Comparison of ENCODE assay signal across 22 mouse cellular contexts in genomic region chr2:169814351-169814750, GRCm38 (mm10).
A peak's percentile ranks its signal among the peaks of the same experiment; 100 is the strongest.
DNase-seq lines count a peak whose midpoint lies in the region; ATAC-seq lines count a peak whose summit lies in the region.
"Had no signal": no experiment of that assay in that cellular context is flagged by ENCODE, and none has a peak within 500 bp of the region (broad histone marks: within the 10 kb centered on the region; RNA-seq: fewer than 3 reads in every experiment).

No protein-coding gene starts in this region.

- DNase-seq in forebrain, embryonic 10.5 days (ENCODE audit: extremely low spot score, low spot score): no peak
- no peak for DNase-seq in forebrain, embryonic 11.5 days (ENCODE audit: low spot score)
- no peak for DNase-seq in neural tube, embryonic 10.5 days (ENCODE audit: extremely low spot score, low spot score)
- DNase-seq in ovary, postnatal 14 days (ENCODE audit: low spot score): no peak
- DNase-seq in adrenal gland, postnatal 25 days: no peak
- DNase-seq: cerebellum, adult 18-20 months; gastrocnemius, postnatal 14 days; heart, adult 11 months; heart, postnatal 10 days; kidney, adult 9 months; lung, embryonic 14.5 days; right cerebral cortex, adult 18-20 months had no signal

- no peak overlapping the region for H3K4me2 ChIP-seq in forebrain, embryonic 11.5 days (ENCODE audit: low read depth, low read length, severe bottlenecking)
- H3K4me2 ChIP-seq in neural tube, embryonic 13.5 days: no peak overlapping the region
- H3K4me2 ChIP-seq in hindbrain, embryonic 16.5 days (ENCODE audit: low read length): no peak overlapping the region
- no peak overlapping the region for H3K4me2 ChIP-seq in neural tube, embryonic 15.5 days
- H3K4me2 ChIP-seq: heart, embryonic 12.5 days; hindbrain, embryonic 15.5 days; limb, embryonic 15.5 days; lung, embryonic 14.5 days had no signal

- no peaks in the 10 kb centered on the region for H3K27me3 ChIP-seq in forebrain, embryonic 10.5 days (ENCODE audit: poor library complexity, severe bottlenecking)
- no peaks in the 10 kb centered on the region for H3K27me3 ChIP-seq in forebrain, embryonic 11.5 days (ENCODE audit: control insufficient read depth, insufficient read depth, low read length)
- H3K27me3 ChIP-seq in neural tube, embryonic 13.5 days: no peaks in the 10 kb centered on the region
- H3K27me3 ChIP-seq in hindbrain, embryonic 16.5 days (replicated peaks; ENCODE audit: control insufficient read depth, insufficient read depth, low read length): no peaks in the 10 kb centered on the region
- no peaks in the 10 kb centered on the region for H3K27me3 ChIP-seq in neural tube, embryonic 15.5 days (replicated peaks)
- H3K27me3 ChIP-seq: heart, embryonic 12.5 days; hindbrain, embryonic 15.5 days; megakaryocyte, embryonic 14.5 days had no signal

- WGBS in forebrain, embryonic 10.5 days: 69% methylated on average over 3 of the region's 3 CpGs
- 69% methylated on average over 3 of the region's 3 CpGs for WGBS in forebrain, embryonic 11.5 days
- WGBS in neural tube, embryonic 13.5 days: 62% methylated on average over 3 of the region's 3 CpGs
- 58% methylated on average over 3 of the region's 3 CpGs for WGBS in hindbrain, embryonic 16.5 days
- WGBS in neural tube, embryonic 15.5 days: 81% methylated on average over 3 of the region's 3 CpGs

- no peaks in the 10 kb centered on the region for H3K9me3 ChIP-seq in forebrain, embryonic 10.5 days
- no peaks in the 10 kb centered on the region for H3K9me3 ChIP-seq in forebrain, embryonic 11.5 days (ENCODE audit: control insufficient read depth, low read length)
- no peaks in the 10 kb centered on the region for H3K9me3 ChIP-seq in neural tube, embryonic 13.5 days
- H3K9me3 ChIP-seq in hindbrain, embryonic 16.5 days (ENCODE audit: control insufficient read depth, low read length): no peaks in the 10 kb centered on the region
- no peaks in the 10 kb centered on the region for H3K9me3 ChIP-seq in neural tube, embryonic 15.5 days (replicated peaks)
- H3K9me3 ChIP-seq: heart, embryonic 12.5 days; hindbrain, embryonic 15.5 days; limb, embryonic 15.5 days had no signal

- no peak for ATAC-seq in forebrain, embryonic 11.5 days (replicated peaks; ENCODE audit: low FRiP score)
- no peak for ATAC-seq in neural tube, embryonic 13.5 days (ENCODE audit: low read depth)
- ATAC-seq in hindbrain, embryonic 16.5 days: no peak
- ATAC-seq in neural tube, embryonic 15.5 days (ENCODE audit: low FRiP score): no peak
- ATAC-seq: intestine, embryonic 16.5 days had no signal

- H3K27ac ChIP-seq in forebrain, embryonic 10.5 days: 0 out of 2 replicates have a peak overlapping the region, but pooled peaks have one; percentile 5
- no peak overlapping the region for H3K27ac ChIP-seq in forebrain, embryonic 11.5 days (ENCODE audit: low read depth, low read length)
- peak overlapping the region; percentile 25; the same call in 1 of the 2 replicates for H3K27ac ChIP-seq in neural tube, embryonic 13.5 days (replicated peaks)
- H3K27ac ChIP-seq in hindbrain, embryonic 16.5 days (ENCODE audit: low read depth, low read length): peak overlapping the region; percentile 4; the same call in 1 of the 2 replicates
- H3K27ac ChIP-seq in neural tube, embryonic 15.5 days (replicated peaks): peak overlapping the region; percentile 58; the same call in 1 of the 2 replicates
- H3K27ac ChIP-seq: limb, embryonic 15.5 days; liver, embryonic 14.5 days had no signal

- H3K36me3 ChIP-seq in forebrain, embryonic 10.5 days (replicated peaks): no peaks in the 10 kb centered on the region
- no peaks in the 10 kb centered on the region for H3K36me3 ChIP-seq in forebrain, embryonic 11.5 days (ENCODE audit: control insufficient read depth, insufficient read depth, low read length)
- H3K36me3 ChIP-seq in neural tube, embryonic 13.5 days: no peaks in the 10 kb centered on the region
- no peaks in the 10 kb centered on the region for H3K36me3 ChIP-seq in hindbrain, embryonic 16.5 days (ENCODE audit: control insufficient read depth, insufficient read depth, low read length)
- no peaks in the 10 kb centered on the region for H3K36me3 ChIP-seq in neural tube, embryonic 15.5 days
- H3K36me3 ChIP-seq: heart, embryonic 12.5 days; hindbrain, embryonic 15.5 days; limb, embryonic 15.5 days had no signal

- H3K4me3 ChIP-seq in forebrain, embryonic 10.5 days: no peak overlapping the region
- H3K4me3 ChIP-seq in forebrain, embryonic 11.5 days (ENCODE audit: low read depth, low read length): no peak overlapping the region
- no peak overlapping the region for H3K4me3 ChIP-seq in neural tube, embryonic 13.5 days
- no peak overlapping the region for H3K4me3 ChIP-seq in hindbrain, embryonic 16.5 days (ENCODE audit: low read length)
- no peak overlapping the region for H3K4me3 ChIP-seq in neural tube, embryonic 15.5 days (replicated peaks)
- H3K4me3 ChIP-seq: heart, embryonic 12.5 days; hindbrain, embryonic 15.5 days; layer of hippocampus, adult 2 months; limb, embryonic 15.5 days; megakaryocyte, embryonic 14.5 days had no signal

- no peak overlapping the region for H3K9ac ChIP-seq in forebrain, embryonic 11.5 days (ENCODE audit: low read length)
- no peak overlapping the region for H3K9ac ChIP-seq in neural tube, embryonic 13.5 days
- H3K9ac ChIP-seq in hindbrain, embryonic 16.5 days (ENCODE audit: low read depth, low read length): no peak overlapping the region
- H3K9ac ChIP-seq in neural tube, embryonic 15.5 days (replicated peaks): no peak overlapping the region
- H3K9ac ChIP-seq: heart, embryonic 12.5 days; hindbrain, embryonic 15.5 days; limb, embryonic 15.5 days; liver, embryonic 14.5 days; lung, embryonic 14.5 days had no signal

- peaks cover 10% of the 10 kb centered on the region for H3K4me1 ChIP-seq in forebrain, embryonic 10.5 days
- no peaks in the 10 kb centered on the region for H3K4me1 ChIP-seq in forebrain, embryonic 11.5 days (replicated peaks; ENCODE audit: control insufficient read depth, insufficient read depth, low read length)
- H3K4me1 ChIP-seq in neural tube, embryonic 13.5 days (replicated peaks): peaks cover 56% of the 10 kb centered on the region
- peaks cover 15% of the 10 kb centered on the region for H3K4me1 ChIP-seq in hindbrain, embryonic 16.5 days (ENCODE audit: control insufficient read depth, insufficient read depth, low read depth, low read length)
- H3K4me1 ChIP-seq in neural tube, embryonic 15.5 days: peaks cover 46% of the 10 kb centered on the region
- H3K4me1 ChIP-seq: megakaryocyte, embryonic 14.5 days had no signal
